Mouse (Mus musculus) left cerebral cortex, adult 6 months (tissue): Measurements from ENCODE around the gene Medag. TPM values are rescaled to one million over a fixed set of nuclear protein-coding genes. Genes with fewer than 3 reads are reported as not detected.

Source experiments
- long read RNA-seq, 2 experiments: library from polyadenylated mRNA; unstranded; transcript quantifications; one replicate each; pipeline ENCODE4 v2.0.0; 2019 to 2020
- polyA plus RNA-seq: library from polyadenylated mRNA; unstranded; fragments of <200 nt; fragmentation: Nextera tagmentation; gene quantifications from 2 replicates; pipeline ENCODE4 v1.2.3, GENCODE M21; 2021

Gene Medag
- 16.2 and 18.0 TPM in 2 replicates for polyA plus RNA-seq
- long read RNA-seq, experiment 1, transcript Medag-201 (5 exons, 2,953 nt): major isoform, 101 of 126 reads
- long read RNA-seq, experiment 1, partial matches to known transcripts: 8 of 126 reads
- long read RNA-seq, experiment 1, other reads (novel, unspliced or antisense): 16 of 126 reads
- long read RNA-seq, experiment 2, transcript Medag-201 (5 exons, 2,953 nt): major isoform, 18 of 32 reads
- long read RNA-seq, experiment 2, partial matches to known transcripts: 5 of 32 reads
- long read RNA-seq, experiment 2, other reads (novel, unspliced or antisense): 8 of 32 reads

GRCm38 (mm10) chr5:149411509-149412193 is at the start of gene Medag:
Gene Medag (plus strand): TSS chr5:149411749.

GRCm38 (mm10) chr5:149439531-149440179 is 28.1 kb downstream of the Medag start, which contains the start of gene Tex26:
Gene Tex26 (plus strand): TSS chr5:149439660.

Other genes with a start within 250 kb of the Medag start
- 21.6 and 36.1 TPM in 2 replicates for gene Uspl1, start 227.4 kb upstream of the Medag start, polyA plus RNA-seq
- 395 and 399 TPM in 2 replicates for gene Hmgb1, start 227.3 kb upstream of the Medag start, polyA plus RNA-seq
- gene Alox5ap, start 147.0 kb upstream of the Medag start, polyA plus RNA-seq: 25.1 and 26.6 TPM in 2 replicates
- gene Tex26, start 27.9 kb downstream of the Medag start, polyA plus RNA-seq: 0.16 TPM in 1 of 2 replicates, not detected in the other
- 0.44 and 0.50 TPM in 2 replicates for gene Wdr95, start 116.9 kb downstream of the Medag start, polyA plus RNA-seq
- gene Hsph1, start 224.6 kb downstream of the Medag start, polyA plus RNA-seq: 129 and 169 TPM in 2 replicates